Mouse (Mus musculus): ENCODE measurements around the gene Slc7a6.

Slc7a6 gene

GRCm38 (mm10) chr8:106168356-106169016 is at the start of gene Slc7a6:
Slc7a6 (plus strand) TSS chr8:106168857.
- peak; percentile 76 for DNase-seq (ENCODE audit: low read depth)

- DNase-seq (ENCODE audit: low read depth) = peak; percentile 35
Measured at GRCm38 (mm10) chr8:106123443-106123842, 45.2 kb upstream of the Slc7a6 start.

GRCm38 (mm10) chr8:106126055-106126454 is 42.6 kb upstream of the Slc7a6 start:
- no peak for DNase-seq (ENCODE audit: low read depth)

GRCm38 (mm10) chr8:106127054-106127453 is 41.6 kb upstream of the Slc7a6 start:
- DNase-seq (ENCODE audit: low read depth) = peak; percentile 56

GRCm38 (mm10) chr8:106127882-106128410 is 40.7 kb upstream of the Slc7a6 start:
- no peak for DNase-seq (ENCODE audit: low read depth)

- DNase-seq (ENCODE audit: low read depth) = no peak
Measured at GRCm38 (mm10) chr8:106129232-106129930, 39.3 kb upstream of the Slc7a6 start.

- DNase-seq (ENCODE audit: low read depth) = no peak
Measured at GRCm38 (mm10) chr8:106129997-106130396, 38.7 kb upstream of the Slc7a6 start.

GRCm38 (mm10) chr8:106130505-106130904 is 38.2 kb upstream of the Slc7a6 start:
- DNase-seq (ENCODE audit: low read depth) = no peak

GRCm38 (mm10) chr8:106131021-106131420 is 37.6 kb upstream of the Slc7a6 start:
- DNase-seq (ENCODE audit: low read depth) = no peak

- DNase-seq (ENCODE audit: low read depth) = peak; percentile 91
Measured at GRCm38 (mm10) chr8:106131488-106132222, 37.0 kb upstream of the Slc7a6 start.

- DNase-seq (ENCODE audit: low read depth) = peak; percentile 35
Measured at GRCm38 (mm10) chr8:106132356-106132755, 36.3 kb upstream of the Slc7a6 start.

- DNase-seq (ENCODE audit: low read depth) = no peak
Measured at GRCm38 (mm10) chr8:106133526-106133925, 35.1 kb upstream of the Slc7a6 start.

- DNase-seq (ENCODE audit: low read depth) = no peak
Measured at GRCm38 (mm10) chr8:106133946-106134345, 34.7 kb upstream of the Slc7a6 start.

- no peak for DNase-seq (ENCODE audit: low read depth)
Measured at GRCm38 (mm10) chr8:106134751-106135571, 33.7 kb upstream of the Slc7a6 start.

- no peak for DNase-seq (ENCODE audit: low read depth)
Measured at GRCm38 (mm10) chr8:106135672-106136071, 33.0 kb upstream of the Slc7a6 start.

- no peak for DNase-seq (ENCODE audit: low read depth)
Measured at GRCm38 (mm10) chr8:106136156-106137130, 32.2 kb upstream of the Slc7a6 start, which contains the start of gene Esrp2. Esrp2 (minus strand) TSS chr8:106136974.

- no peak for DNase-seq (ENCODE audit: low read depth)
Measured at GRCm38 (mm10) chr8:106137218-106137905, 31.3 kb upstream of the Slc7a6 start.

- peak; percentile 57 for DNase-seq (ENCODE audit: low read depth)
Measured at GRCm38 (mm10) chr8:106137906-106138477, 30.7 kb upstream of the Slc7a6 start.

GRCm38 (mm10) chr8:106138616-106139015 is 30.0 kb upstream of the Slc7a6 start:
- DNase-seq (ENCODE audit: low read depth) = peak; percentile 21
